Mouse (Mus musculus) forebrain, embryonic 14.5 days (tissue): ENCODE measurements around the gene Gpr135. TPM values are rescaled to one million over a fixed set of nuclear protein-coding genes. Genes with fewer than 3 reads are reported as not detected.

Experiments used
- ATAC-seq: fragments of 200-750 bp; cut with Nextera tagmentation; 2 replicates; pipeline ENCODE4 v1.8.0; 2017; ENCODE audit warnings: mild to moderate bottlenecking, moderate library complexity
- DNase-seq: peaks from one replicate; pipeline ENCODE4 v3.0.0-alpha.2; 2015; ENCODE audit warnings: low spot score
- H3K27ac ChIP-seq: fragments of 300-500 bp; sonication (generic); 2 replicates; pipeline ENCODE4 v1.5.1; 2014; ENCODE audit warnings: low read depth, mild to moderate bottlenecking, control low read depth, low read length, moderate library complexity
- H3K27me3 ChIP-seq: fragments of 300-500 bp; sonication (generic); replicated peaks from 2 replicates; pipeline ENCODE4 v1.6.1; 2014; ENCODE audit warnings: low read length, control low read depth, mixed read lengths; ENCODE audit not compliant: control insufficient read depth, insufficient read depth
- H3K36me3 ChIP-seq: fragments of 300-500 bp; sonication (generic); 2 replicates; pipeline ENCODE4 v1.6.1; 2014; ENCODE audit warnings: low read length, control low read depth; ENCODE audit not compliant: control insufficient read depth, insufficient read depth
- H3K4me1 ChIP-seq: fragments of 300-500 bp; sonication (generic); 2 replicates; pipeline ENCODE4 v1.6.1; 2014; ENCODE audit warnings: antibody characterized with exemption, low read length, control low read depth; ENCODE audit not compliant: control insufficient read depth, insufficient read depth
- H3K4me2 ChIP-seq: fragments of 300-500 bp; sonication (generic); 2 replicates; pipeline ENCODE4 v1.6.1; 2014; ENCODE audit warnings: mild to moderate bottlenecking, control low read depth, low read length
- H3K4me3 ChIP-seq: fragments of 300-500 bp; sonication (generic); 2 replicates; pipeline ENCODE4 v1.5.1; 2014; ENCODE audit warnings: low read depth, low read length, control low read depth
- H3K9ac ChIP-seq: fragments of 300-500 bp; sonication (generic); 2 replicates; pipeline ENCODE4 v1.6.1; 2014; ENCODE audit warnings: mild to moderate bottlenecking, low read length, control low read depth, moderate library complexity
- H3K9me3 ChIP-seq: fragments of 300-500 bp; sonication (generic); replicated peaks from 2 replicates; pipeline ENCODE4 v1.6.1; 2016; ENCODE audit warnings: low read length, control low read depth, mixed read lengths; ENCODE audit not compliant: control insufficient read depth
- WGBS: fragments of 180-500 bp; shearing (Covaris S2); extraction: QIAGEN DNeasy Blood & Tissue Kit; methylation state at CpG from one replicate; pipeline ENCODE4 v1.1.7; 2014; 5-methylcytosine and 5-hydroxymethylcytosine counted together
- polyA plus RNA-seq: library from polyadenylated mRNA; unstranded; fragments of >200 nt; fragmentation: Nextera tagmentation; extraction: Ambion mirVana; gene quantifications from 2 replicates; pipeline ENCODE4 v1.2.1, GENCODE M21; 2014

Gene Gpr135
- polyA plus RNA-seq, 1 experiment from 2014 or later: 3.0 TPM

DNA sequence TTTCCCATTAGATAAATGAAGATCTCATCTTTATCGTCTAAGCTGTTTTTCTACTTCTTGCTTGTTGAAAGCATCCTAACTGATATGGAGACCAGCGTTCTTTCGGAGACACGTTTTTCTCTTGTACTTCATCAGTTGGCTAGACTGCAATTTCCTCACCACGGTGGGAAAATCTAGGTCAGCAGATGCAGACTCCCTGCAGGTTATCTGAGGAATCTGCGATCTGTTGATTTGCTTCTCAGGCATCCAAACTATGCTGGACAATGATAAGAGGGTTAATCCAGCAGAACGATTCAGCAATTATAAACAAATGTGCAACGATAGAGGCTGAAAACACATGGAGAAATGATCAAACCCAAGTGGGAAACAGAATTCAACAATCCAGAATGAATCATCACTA lies 31.4 kb downstream of the Gpr135 start:
- Histone ChIP-seq H3K4me2 (no peak overlapping the region), H3K4me1 (no peaks in the 10 kb centered on the region), H3K27ac (no peak overlapping the region), H3K27me3 (no peaks in the 10 kb centered on the region), H3K9ac (no peak overlapping the region), H3K4me3 (no peak overlapping the region), H3K9me3 (no peaks in the 10 kb centered on the region), H3K36me3 (no peaks in the 10 kb centered on the region)
- ATAC-seq (no peak), DNase-seq (no peak)
- 81% methylated on average over 8 of the region's 8 CpGs for whole genome bisulfite sequencing

GRCm38 (mm10) chr12:72038866-72039265 lies 32.1 kb downstream of the Gpr135 start:
- Histone ChIP-seq H3K4me2 (no peak overlapping the region), H3K4me3 (no peak overlapping the region), H3K9me3 (no peaks in the 10 kb centered on the region), H3K27me3 (no peaks in the 10 kb centered on the region), H3K36me3 (no peaks in the 10 kb centered on the region), H3K9ac (no peak overlapping the region), H3K27ac (no peak overlapping the region), H3K4me1 (no peaks in the 10 kb centered on the region)
- DNase-seq (no peak), ATAC-seq (no peak)
- 86% methylated on average over 2 of the region's 2 CpGs for WGBS

- DNase-seq (no peak), ATAC-seq (no peak)
- Histone ChIP-seq H3K27me3 (no peaks in the 10 kb centered on the region), H3K4me3 (no peak overlapping the region), H3K9me3 (no peaks in the 10 kb centered on the region), H3K4me1 (no peaks in the 10 kb centered on the region), H3K27ac (no peak overlapping the region), H3K9ac (no peak overlapping the region), H3K36me3 (no peaks in the 10 kb centered on the region), H3K4me2 (no peak overlapping the region)
- WGBS: 93% methylated on average over 6 of the region's 6 CpGs
Measured at GRCm38 (mm10) chr12:72037049-72037448, 33.9 kb downstream of the Gpr135 start.

GRCm38 (mm10) chr12:72036097-72036661 lies 34.7 kb downstream of the Gpr135 start:
- H3K4me1 ChIP-seq: no peaks in the 10 kb centered on the region
- H3K27me3 ChIP-seq: no peaks in the 10 kb centered on the region
- H3K9me3 ChIP-seq: no peaks in the 10 kb centered on the region
- no peak overlapping the region for H3K4me2 ChIP-seq
- no peak overlapping the region for H3K27ac ChIP-seq
- no peak overlapping the region for H3K4me3 ChIP-seq
- no peak overlapping the region for H3K9ac ChIP-seq
- DNase-seq: no peak
- no peak for ATAC-seq
- H3K36me3 ChIP-seq: no peaks in the 10 kb centered on the region
- WGBS: 66% methylated on average over 9 of the region's 9 CpGs

GRCm38 (mm10) chr12:72031794-72032193 lies 39.1 kb downstream of the Gpr135 start:
- Histone ChIP-seq H3K27ac (no peak overlapping the region), H3K4me3 (no peak overlapping the region), H3K36me3 (no peaks in the 10 kb centered on the region), H3K9me3 (no peaks in the 10 kb centered on the region), H3K4me1 (no peaks in the 10 kb centered on the region), H3K9ac (no peak overlapping the region), H3K4me2 (no peak overlapping the region), H3K27me3 (no peaks in the 10 kb centered on the region)
- WGBS: 88% methylated on average over 6 of the region's 6 CpGs
- ATAC-seq (no peak), DNase-seq (no peak)

DNA sequence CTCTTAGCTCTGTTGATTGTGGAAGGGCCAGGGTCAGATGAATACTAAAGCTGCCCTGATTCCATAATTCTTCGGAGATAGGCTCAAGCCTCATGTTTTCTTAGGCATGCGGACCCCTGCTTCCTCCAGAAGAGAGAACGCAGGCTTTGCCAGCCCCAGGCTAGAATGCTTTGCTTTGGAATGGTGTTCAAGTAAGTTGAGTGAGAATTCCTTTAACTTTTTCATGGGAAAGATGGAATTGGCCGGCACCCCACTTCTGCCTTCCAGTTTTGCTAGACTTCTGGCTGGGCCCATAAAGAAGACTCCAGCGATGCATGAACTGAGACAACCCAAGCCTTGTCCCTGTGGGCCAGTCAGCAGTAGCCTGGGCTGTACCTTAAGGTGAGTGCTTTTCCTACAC lies 39.8 kb downstream of the Gpr135 start:
- no peaks in the 10 kb centered on the region for H3K36me3 ChIP-seq
- H3K9ac ChIP-seq: no peak overlapping the region
- WGBS: 93% methylated on average over 5 of the region's 5 CpGs
- DNase-seq (no peak), ATAC-seq (no peak)
- H3K27me3 ChIP-seq: no peaks in the 10 kb centered on the region
- no peak overlapping the region for H3K27ac ChIP-seq
- H3K4me3 ChIP-seq: no peak overlapping the region
- H3K9me3 ChIP-seq: no peaks in the 10 kb centered on the region
- H3K4me2 ChIP-seq: no peak overlapping the region
- H3K4me1 ChIP-seq: no peaks in the 10 kb centered on the region

DNA sequence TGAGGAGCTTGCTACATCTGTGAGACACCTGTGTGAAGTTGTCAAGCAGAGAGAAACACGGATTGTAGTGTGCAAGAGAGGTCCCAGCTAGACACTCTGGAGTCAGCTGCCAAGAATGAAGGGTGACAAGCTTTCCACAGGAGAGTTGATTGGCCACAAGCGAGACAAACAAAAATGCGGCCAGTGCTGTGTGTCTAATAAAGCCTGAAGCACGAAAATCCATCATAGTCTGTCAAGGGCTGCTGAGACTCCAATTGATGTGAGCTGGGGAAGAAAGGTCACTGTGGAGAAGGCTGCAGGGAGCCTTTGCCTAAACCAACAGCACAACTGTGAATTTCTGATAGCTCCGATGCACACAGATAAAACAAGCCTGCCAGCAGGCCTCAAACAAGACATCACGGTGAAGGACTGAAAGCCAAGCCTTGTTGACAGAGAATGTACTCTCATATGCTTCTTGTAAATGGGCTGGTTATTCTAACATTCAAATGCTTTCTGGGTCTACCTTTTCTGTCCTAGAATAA lies 45.6 kb downstream of the Gpr135 start:
- Histone ChIP-seq H3K9me3 (no peaks in the 10 kb centered on the region), H3K27ac (no peak overlapping the region), H3K9ac (no peak overlapping the region), H3K4me1 (no peaks in the 10 kb centered on the region), H3K4me3 (no peak overlapping the region), H3K36me3 (no peaks in the 10 kb centered on the region), H3K27me3 (no peaks in the 10 kb centered on the region), H3K4me2 (no peak overlapping the region)
- ATAC-seq: no peak
- WGBS: 55% methylated on average over 6 of the region's 6 CpGs
- no peak for DNase-seq

DNA sequence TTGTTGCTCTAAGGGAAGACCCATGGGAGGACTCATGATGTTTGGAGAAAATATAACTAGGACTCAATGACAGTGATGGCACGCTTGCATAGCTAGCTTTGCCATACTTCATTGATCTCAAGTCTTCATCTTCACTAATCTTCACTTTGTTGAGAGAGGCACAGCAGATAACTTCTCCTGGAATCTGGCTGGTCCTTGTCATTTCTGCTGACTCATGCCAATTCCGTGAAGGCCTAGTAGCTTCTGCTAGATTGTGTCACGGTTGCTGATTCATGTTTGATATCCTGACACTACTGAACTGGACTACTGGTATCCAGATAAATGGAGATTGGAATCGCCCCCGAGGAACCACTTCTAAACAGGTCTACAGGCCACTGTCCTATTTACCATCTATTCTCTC lies 47.4 kb downstream of the Gpr135 start:
- WGBS: 94% methylated on average over 5 of the region's 5 CpGs

DNA sequence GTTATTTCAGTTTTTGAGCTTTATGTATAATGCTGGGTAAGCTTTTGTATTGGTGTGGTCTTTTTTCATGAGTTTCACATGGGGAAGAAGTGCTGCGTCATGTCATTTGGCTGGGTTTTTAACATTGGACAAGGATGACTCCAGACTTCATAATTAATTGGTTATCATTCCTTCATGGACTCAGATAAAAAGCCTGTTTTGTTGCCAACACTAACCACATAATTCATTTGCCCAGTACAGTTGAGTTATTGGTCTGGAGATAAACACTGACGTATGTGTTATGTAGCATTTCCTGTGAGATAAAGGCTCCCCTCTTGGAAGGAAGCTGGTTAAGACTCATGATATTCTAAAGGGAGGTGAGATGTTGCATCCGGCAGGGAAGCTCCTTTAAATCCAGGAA lies 48.1 kb downstream of the Gpr135 start:
- WGBS: 94% methylated on average over 3 of the region's 3 CpGs
- Histone ChIP-seq H3K4me3 (no peak overlapping the region), H3K36me3 (no peaks in the 10 kb centered on the region), H3K4me2 (no peak overlapping the region), H3K9ac (no peak overlapping the region), H3K27ac (no peak overlapping the region), H3K9me3 (no peaks in the 10 kb centered on the region), H3K27me3 (no peaks in the 10 kb centered on the region), H3K4me1 (no peaks in the 10 kb centered on the region)
- DNase-seq (no peak), ATAC-seq (no peak)

More for the DNA sequence above, 47.4 kb downstream of the Gpr135 start:
- H3K9me3 ChIP-seq: no peaks in the 10 kb centered on the region
- H3K4me1 ChIP-seq: no peaks in the 10 kb centered on the region
- H3K4me3 ChIP-seq: no peak overlapping the region
- no peaks in the 10 kb centered on the region for H3K27me3 ChIP-seq
- H3K36me3 ChIP-seq: no peaks in the 10 kb centered on the region
- ATAC-seq (no peak), DNase-seq (no peak)
- no peak overlapping the region for H3K4me2 ChIP-seq
- no peak overlapping the region for H3K27ac ChIP-seq
- no peak overlapping the region for H3K9ac ChIP-seq
